Mouse (Mus musculus) small intestine, adult 2 months (tissue): ENCODE data around the gene Npff.

ENCODE experiments used
- CTCF ChIP-seq: fragments of 200-500 bp; IDR thresholded peaks from 2 replicates; pipeline ENCODE4 v1.5.1; 2012; ENCODE audit warnings: low read depth, mild to moderate bottlenecking, control low read depth, inconsistent platforms, low read length, moderate library complexity, mixed read lengths; ENCODE audit not compliant: insufficient replicate concordance, insufficient read length; ENCODE audit errors: extremely low read depth
- POLR2A ChIP-seq: fragments of 200-500 bp; IDR thresholded peaks from 2 replicates; pipeline ENCODE4 v1.6.1; 2012; ENCODE audit warnings: low read depth, mild to moderate bottlenecking, control low read depth, inconsistent platforms, low read length, moderate library complexity

DNA sequence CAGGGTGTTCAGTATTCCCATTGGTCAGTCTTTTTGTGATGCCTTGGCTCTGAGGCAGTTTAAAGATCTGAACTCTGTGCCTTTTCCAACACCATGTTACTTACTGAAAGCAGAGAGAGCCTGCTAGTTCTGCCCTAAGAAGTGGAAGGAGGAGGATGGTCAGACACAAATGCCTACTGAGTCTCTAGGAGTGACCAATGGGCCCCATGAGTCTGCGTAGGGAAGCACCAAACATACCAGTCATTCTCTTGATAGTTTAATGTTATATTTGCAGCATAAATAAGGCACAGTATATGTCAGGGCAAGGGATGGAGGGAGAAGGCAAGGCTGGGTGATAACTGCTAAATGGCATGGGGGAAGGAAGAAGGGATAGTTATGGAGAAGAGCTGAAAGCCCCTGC lies 3.7 kb upstream of the Npff start:
- TF ChIP-seq CTCF: no peak
- no peak for TF ChIP-seq POLR2A
